Mouse (Mus musculus): Measurements from ENCODE around the gene Trpc2. TPM values are rescaled to one million over a fixed set of nuclear protein-coding genes. Genes with fewer than 3 reads are reported as not detected.

Gene Trpc2
- total RNA-seq, 2 experiments from 2014 or later, result 0.28 to 0.70 TPM

GRCm38 (mm10) chr7:102101487-102101886 lies 18.6 kb downstream of the Trpc2 start, which contains the start of gene Art1:
TSS of gene Art1 (plus strand) at chr7:102101743.
- peak; percentile 49 for DNase-seq
- intact Hi-C loops (cut with DNase I), result no loop called here

DNA sequence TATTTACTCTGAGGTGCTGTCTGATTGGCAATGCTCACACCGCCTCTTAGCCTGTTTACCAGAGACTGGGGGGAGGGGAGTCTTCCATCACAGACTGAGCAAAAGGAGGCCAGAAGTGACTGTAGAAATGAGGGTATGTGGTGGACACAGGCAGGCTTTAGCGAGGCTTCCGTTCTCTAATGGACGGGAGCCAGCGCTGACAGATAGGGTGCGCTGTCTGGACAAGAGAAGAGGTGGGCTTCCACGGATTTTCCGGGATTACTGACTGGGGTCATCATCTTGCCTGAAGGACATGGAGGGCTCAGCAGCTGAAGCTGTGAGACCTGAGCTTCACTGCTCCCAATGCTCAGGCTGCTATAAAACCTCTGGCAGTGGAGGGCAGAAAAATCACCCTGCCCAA lies 19.3 kb downstream of the Trpc2 start:
- intact Hi-C loops (cut with DNase I), result no loop called here
- peak in 1 of 2 experiments; percentile 37 for DNase-seq

GRCm38 (mm10) chr7:102102696-102103095 lies 19.8 kb downstream of the Trpc2 start:
- no peak for DNase-seq
- intact Hi-C loops (cut with DNase I), result no loop called here

GRCm38 (mm10) chr7:102103555-102103954 lies 20.6 kb downstream of the Trpc2 start:
- intact Hi-C loops (cut with DNase I), result no loop called here
- no peak for DNase-seq

DNA sequence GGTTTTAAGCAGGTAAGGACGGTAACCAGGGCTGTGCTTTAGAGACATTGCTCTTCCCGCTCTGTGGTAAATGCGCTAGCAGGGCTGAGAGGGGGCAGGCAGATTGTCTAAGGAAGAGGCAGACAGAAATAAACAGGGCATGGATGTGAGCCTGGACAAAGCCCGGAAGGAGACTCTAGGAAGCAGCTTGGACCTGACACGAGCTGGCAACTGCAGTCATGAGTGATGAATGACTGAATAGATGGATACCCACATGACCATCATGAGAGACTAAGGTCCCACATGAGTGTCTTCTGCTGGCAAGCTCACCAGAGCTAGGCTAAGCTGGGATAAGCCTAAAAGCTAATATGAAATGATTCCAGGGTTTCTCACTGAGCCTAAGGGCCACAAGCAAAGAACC lies 21.2 kb downstream of the Trpc2 start:
- intact Hi-C loops (cut with DNase I), result no loop called here
- no peak for DNase-seq

- peak; percentile 25 to 32 for DNase-seq
- intact Hi-C loops (cut with DNase I), result no loop called here
Measured at GRCm38 (mm10) chr7:102106700-102107141, 23.8 kb downstream of the Trpc2 start.

DNA sequence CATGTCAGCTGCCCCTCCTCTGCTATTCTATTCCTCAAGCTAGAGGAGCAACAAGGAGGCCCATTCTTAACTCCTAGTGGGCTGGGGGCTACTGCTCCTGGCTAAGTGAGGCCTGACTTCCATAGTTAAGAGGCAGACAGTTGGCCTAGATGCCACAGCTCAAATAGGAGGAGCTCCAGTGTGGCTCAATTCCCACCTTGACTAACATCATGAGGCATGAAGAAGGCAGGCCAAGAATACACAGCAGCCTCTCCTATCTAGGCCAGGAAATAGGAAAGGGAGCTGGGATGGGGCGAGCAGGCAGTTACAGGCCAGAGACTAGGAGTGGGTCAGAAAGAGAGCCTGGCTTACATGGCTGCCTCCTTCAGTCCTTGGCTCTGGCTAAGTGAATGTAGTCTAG lies 25.3 kb downstream of the Trpc2 start:
- intact Hi-C loops (cut with DNase I), result no loop called here
- DNase-seq, result no peak

GRCm38 (mm10) chr7:102109171-102109570 lies 26.3 kb downstream of the Trpc2 start, which contains the start of gene Art5:
TSS of gene Art5 (minus strand) at chr7:102109489.
- intact Hi-C loops (cut with DNase I), result no loop called here
- DNase-seq, result no peak

DNA sequence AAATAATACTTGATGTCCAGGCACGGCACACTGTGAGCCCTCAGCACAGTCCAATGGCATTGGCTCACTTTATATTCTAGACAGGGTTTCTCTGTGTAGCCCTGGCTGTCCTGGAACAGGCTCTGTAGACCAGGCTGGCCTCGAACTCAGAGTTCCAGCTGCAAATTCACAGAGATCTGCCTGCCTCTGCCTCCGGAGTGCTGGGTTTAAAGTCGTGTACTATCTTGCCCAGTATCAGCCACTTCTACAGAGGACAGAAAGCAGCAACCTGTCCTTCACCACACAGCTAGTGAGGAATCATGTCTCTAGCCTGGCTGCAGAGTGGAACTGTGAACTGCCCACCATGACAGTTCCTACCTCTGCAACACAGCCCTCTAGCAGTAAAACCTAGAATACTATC lies 26.8 kb downstream of the Trpc2 start:
- no peak for DNase-seq
- intact Hi-C loops (cut with DNase I), result no loop called here

- DNase-seq, result no peak
- intact Hi-C loops (cut with DNase I), result no loop called here
Measured at GRCm38 (mm10) chr7:102113151-102113729, 30.3 kb downstream of the Trpc2 start.

GRCm38 (mm10) chr7:102116579-102117331 lies 33.8 kb downstream of the Trpc2 start, which contains the start of gene Chrna10:
TSS of gene Chrna10 (minus strand) at chr7:102116828.
- intact Hi-C loops (cut with DNase I), result no loop called here

DNA sequence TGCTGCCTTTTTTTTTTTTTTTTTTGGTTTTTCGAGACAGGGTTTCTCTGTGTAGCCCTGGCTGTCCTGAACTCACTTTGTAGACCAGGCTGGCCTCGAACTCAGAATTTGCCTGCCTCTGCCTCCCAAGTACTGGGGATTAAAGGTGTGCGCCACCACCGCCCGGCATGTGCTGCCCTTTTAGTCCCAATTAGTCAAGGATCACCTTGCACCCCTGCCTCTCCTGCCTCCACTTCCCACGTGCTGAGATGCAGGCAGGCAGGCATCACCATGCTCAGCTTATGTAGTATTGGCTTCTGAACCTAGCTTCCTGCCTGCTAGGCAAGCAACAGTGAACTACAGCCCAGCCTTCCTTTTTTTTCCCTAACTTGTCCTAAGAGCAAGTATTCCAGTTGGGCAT lies 34.5 kb downstream of the Trpc2 start:
- intact Hi-C loops (cut with DNase I), result no loop called here
- no peak for DNase-seq

More at GRCm38 (mm10) chr7:102116579-102117331, 33.8 kb downstream of the Trpc2 start, which contains the start of gene Chrna10:
- no peak for DNase-seq

DNA sequence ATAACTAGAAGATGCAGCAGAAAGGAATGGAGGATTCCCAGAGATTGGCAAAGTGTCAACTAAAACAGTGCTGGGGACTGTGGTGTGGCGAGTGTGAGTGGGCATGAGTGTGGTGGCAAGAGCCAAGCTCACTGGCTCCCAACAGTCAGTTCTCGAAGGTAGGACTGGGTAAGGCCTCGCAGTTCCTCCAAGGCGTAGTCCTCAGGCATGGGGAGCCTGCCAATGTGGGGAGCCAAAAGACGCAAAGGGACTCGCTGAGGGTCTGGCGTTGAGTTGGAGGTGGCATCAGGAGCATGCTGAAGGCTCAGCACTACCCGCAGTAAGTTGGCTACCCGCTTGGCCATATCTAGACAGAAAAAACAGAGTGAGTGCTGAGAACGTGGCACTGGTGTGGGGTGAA lies 37.4 kb downstream of the Trpc2 start:
- intact Hi-C loops (cut with DNase I), result no loop called here

DNA sequence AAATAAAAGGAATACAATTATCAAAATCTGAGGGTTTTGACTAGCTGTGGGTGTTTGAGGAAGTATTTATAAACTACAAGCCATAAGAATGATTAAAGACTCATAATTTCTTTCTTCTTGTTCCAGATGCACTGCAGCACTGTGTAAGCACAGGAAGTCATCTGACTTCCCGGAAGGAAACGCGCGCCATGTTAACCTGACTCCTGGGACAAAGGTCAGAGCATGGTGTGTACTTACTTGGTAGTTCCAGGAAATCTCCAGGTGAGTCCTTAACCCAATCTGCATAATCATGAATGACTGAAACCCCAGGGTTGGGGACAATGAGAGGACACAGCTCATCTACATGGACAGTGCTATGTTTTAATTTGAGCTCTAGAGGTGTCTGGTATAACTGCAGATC lies 49.5 kb downstream of the Trpc2 start:
- DNase-seq, result no peak
- intact Hi-C loops (cut with DNase I), result no loop called here

More for the DNA sequence above, 37.4 kb downstream of the Trpc2 start:
- DNase-seq, result no peak

- intact Hi-C loops (cut with DNase I), result no loop called here
- DNase-seq, result no peak
Measured at GRCm38 (mm10) chr7:102137464-102137863, 54.5 kb downstream of the Trpc2 start.

DNA sequence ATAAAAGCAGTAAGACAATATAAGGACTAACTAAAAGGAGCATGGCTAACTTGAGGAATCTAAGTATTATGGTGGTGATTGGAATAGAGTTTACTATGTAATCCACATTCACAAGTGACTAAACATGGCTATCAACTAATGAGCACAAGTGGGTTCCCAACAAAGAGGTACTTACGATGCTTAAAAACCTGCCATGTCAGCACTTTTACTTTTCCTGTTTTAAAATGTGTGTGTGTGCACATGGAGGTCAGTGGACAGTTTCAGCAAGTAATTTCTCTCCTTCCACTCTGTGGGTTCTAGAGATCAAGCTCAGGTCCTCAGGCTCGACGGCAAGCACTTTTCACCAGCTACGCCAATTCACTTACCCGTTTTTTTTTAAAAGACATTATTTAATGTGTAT lies 55.0 kb downstream of the Trpc2 start:
- intact Hi-C loops (cut with DNase I), result no loop called here
- no peak for DNase-seq

Other genes with a start within 250 kb of the Trpc2 start
- gene Inppl1, start 244.9 kb upstream of the Trpc2 start, total RNA-seq (2021), result 100 to 1,000 TPM; 130 to 163 TPM
- gene Folr2, start 225.9 kb upstream of the Trpc2 start, total RNA-seq (2021), result 1 to 10 TPM; 5.2 to 7.9 TPM
- gene Anapc15, start 219.4 kb upstream of the Trpc2 start, total RNA-seq (2021), result 10 to 100 TPM; 20.2 TPM
- under 1 TPM; 0.27 to 0.33 TPM for gene Folr1, start 212.3 kb upstream of the Trpc2 start, total RNA-seq (2021)
- gene Lamtor1, start 177.2 kb upstream of the Trpc2 start, total RNA-seq (2021), result 100 to 1,000 TPM; 110 to 111 TPM
- not detected for gene Tomt, start 176.8 kb upstream of the Trpc2 start, total RNA-seq (2021)
- 1 to 10 TPM; 3.6 to 5.2 TPM for gene Lrrc51, start 149.2 kb upstream of the Trpc2 start, total RNA-seq (2021)
- 10 to 100 TPM; 97.8 to 98.6 TPM for gene Numa1, start 149.0 kb upstream of the Trpc2 start, total RNA-seq (2021)
- 1 to 10 TPM; 7.3 to 8.6 TPM for gene Il18bp, start 64.4 kb upstream of the Trpc2 start, total RNA-seq (2021)
- gene Rnf121, start 17.6 kb upstream of the Trpc2 start, total RNA-seq (2021), result 10 to 100 TPM; 20.3 to 26.3 TPM
- gene Xndc1, start 17.6 kb upstream of the Trpc2 start, total RNA-seq (2021), result 1 to 10 TPM; 5.6 to 8.2 TPM
- under 1 TPM; 0.27 to 0.94 TPM for gene Xntrpc, start 17.4 kb upstream of the Trpc2 start, total RNA-seq (2021)
- 100 to 1,000 TPM; 282 to 343 TPM for gene Art1, start 18.6 kb downstream of the Trpc2 start, total RNA-seq (2021)
- 10 to 100 TPM; 15.3 to 28.1 TPM for gene Art5, start 26.4 kb downstream of the Trpc2 start, total RNA-seq (2021)
- gene Chrna10, start 33.7 kb downstream of the Trpc2 start, total RNA-seq (2021), result not detected
- gene Nup98, start 127.1 kb downstream of the Trpc2 start, total RNA-seq (2021), result 10 to 100 TPM; 31.0 to 31.8 TPM
- gene Pgap2, start 127.1 kb downstream of the Trpc2 start, total RNA-seq (2021), result 10 to 100 TPM; 67.3 to 73.6 TPM
- gene Rhog, start 172.9 kb downstream of the Trpc2 start, total RNA-seq (2021), result 10 to 100 TPM; 24.7 to 35.3 TPM
- 10 to 100 TPM; 21.8 to 29.7 TPM for gene Stim1, start 184.7 kb downstream of the Trpc2 start, total RNA-seq (2021)